Mouse (Mus musculus) cerebellum, adult 8-10 months (tissue): Measurements from ENCODE around the gene Nfyc.
A peak's percentile ranks its signal among the peaks of the same experiment; 100 is the strongest.

ENCODE experiments used
- DNase-seq: peaks from one replicate; pipeline ENCODE4 v3.0.0; 2022

The Nfyc gene

DNA sequence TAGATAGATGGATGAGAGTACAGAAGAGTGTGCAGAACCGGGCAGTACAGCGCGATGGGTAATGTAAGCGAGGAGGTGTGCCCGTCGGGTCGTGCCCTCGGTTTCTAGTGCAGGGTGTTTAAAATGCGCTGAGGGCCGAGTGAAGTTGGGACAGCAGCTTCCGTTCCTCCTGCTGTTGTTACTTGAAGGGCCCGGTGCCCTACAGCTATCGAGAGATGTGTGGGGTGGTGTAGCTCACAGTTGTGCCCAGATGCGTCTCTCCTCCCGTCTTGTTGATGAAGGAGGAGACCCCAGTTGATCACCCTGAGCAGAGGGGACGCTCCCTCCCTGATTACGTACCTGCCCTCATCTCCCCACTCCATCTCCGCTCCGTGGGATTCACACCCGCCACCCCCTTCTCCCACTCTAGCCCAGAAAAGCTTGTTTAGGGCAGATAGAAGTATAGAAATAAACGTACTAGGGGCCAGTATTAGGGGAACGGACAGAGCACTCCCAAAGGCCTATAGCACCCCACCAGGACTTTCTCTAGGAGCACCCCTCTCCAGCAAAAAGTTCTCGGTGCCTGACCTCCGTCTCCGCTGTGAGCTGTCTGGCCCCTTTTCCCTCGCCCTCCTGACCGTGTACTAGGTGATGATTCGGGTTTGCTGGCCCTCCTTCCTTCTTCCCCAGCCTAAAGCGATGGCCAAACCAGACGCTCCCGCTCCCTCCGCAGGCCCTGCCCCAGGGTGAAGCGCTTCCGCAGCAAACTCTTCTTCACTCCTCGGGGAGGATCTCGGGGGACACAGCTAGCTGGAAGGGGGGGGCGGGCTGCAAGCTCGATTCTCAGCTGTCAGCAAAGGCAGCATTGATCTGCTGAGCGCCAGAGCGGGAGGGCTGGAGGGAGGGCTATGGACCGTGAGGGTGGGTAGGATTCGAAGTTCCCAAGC lies 83.2 kb downstream of the Nfyc start, which contains the start of gene Kcnq4:
Gene Kcnq4, minus strand, starts transcription at position 672 of the 926 bp plus-strand sequence.
- DNase-seq: no peak

DNA sequence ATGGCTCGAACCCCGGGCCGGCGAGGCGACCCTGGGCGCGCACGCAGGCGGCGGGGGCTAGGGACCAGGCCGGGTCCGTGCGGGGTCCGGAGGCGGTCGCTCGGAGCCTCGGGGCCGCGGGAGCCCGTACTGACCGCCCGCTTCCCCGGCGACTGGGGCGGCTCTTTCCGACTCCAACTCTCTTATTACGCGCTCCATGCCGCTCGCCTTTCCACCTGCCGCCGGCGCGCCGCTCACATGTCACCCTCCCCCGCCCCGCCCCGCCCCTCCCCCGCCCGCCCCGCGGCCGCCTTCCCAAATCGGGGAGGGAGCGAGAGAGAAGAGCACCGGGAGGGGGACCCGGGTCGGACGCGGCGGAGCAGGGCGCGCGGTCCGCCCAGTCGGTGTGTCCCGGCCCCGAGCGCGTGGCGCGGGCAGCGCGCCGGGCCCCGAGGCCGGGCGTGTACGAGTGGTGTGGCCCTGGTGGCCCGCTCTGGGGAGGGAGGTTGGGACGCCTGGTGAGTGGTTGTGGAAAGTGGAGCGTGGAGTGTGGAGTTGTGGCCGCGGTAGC lies 84.1 kb downstream of the Nfyc start:
- no peak for DNase-seq

DNA sequence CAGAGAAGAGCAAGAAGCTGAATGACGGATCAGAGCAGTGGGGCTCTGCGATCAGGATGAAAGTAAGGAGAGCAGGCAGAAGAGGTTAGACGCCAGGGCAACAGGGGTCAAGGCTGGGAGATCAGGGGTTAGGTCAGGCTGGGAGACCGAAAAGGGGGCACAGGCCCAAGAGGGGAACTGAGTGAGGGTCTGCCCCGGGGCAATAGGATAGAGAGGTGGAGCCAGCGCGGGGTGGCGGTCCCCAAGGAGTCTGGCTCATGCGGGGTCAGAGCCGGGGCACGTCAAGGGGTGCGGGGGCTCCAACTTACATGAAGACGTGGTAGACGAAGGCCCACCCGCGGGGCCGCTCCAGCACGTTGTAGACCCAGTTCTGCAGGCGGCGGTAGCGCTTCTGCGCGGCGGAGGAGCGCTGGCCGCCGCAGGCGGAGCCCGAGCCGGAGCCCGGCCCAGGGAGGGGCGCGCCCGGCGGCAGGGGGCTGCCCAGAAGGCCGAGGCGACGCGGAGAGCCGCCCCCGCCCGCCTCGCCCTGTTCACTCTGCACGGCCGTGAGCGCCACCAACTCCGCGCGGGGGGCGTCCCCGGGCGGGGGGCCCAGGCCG lies 84.7 kb downstream of the Nfyc start:
- DNase-seq: no peak

DNA sequence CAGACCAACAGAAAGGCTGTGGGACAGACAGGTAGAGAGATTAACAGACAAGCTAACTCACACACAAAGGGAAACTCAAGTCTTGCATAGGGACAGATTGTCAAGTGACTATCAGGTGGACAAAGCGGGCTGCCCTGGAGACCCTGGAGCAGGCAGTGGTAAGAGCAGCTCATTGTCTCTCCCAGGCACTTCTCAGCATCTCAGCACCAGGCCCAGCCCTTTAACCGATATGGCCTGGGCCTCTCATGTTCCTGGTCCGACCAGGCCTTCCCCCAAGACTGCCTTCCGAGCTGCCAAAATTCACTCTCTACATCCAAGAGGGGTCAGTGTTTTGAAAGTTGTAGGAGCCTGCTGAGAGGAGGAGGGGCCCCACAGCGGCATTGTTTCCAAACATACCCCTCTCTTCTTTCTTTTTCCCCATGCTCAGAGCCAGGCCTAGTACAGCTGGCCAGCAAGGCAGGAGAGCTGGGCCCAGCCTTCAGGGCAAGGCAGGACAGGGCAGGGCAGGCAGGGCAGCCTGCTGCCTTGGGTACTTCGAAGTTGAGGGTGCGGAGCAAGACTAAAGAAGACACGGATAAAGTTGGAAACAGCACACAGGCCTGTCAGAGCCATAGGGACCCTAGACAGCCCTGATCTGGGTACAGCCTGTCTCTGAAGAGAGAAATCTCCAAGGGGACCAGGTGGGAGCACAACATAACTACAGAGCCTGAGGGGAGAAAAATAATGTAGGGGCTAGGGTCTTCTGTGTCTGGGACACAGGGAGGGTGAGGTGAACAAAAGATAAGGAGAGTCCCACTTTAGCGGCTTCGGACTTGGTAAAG lies 85.4 kb downstream of the Nfyc start:
- DNase-seq: no peak

DNA sequence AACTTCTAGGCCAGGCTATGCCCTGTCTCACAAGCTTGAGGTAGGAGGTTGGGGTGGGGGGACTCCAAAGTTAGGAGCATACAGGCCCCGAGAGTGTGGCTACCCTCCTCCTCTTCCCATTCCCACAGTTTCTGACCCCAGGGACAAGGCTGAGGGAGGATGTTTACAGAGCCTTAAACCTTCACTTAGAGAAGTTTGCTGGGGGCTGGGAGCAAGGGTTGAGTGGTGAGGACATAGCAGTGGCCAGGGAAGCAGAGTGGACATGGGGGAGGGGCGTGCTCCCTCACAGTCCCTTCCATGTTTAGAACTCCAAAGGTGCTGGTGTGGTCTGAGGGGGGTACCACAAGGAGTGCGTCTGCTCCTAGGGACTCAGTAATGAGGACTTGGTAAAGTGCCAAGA lies 87.7 kb downstream of the Nfyc start:
- no peak for DNase-seq

DNA sequence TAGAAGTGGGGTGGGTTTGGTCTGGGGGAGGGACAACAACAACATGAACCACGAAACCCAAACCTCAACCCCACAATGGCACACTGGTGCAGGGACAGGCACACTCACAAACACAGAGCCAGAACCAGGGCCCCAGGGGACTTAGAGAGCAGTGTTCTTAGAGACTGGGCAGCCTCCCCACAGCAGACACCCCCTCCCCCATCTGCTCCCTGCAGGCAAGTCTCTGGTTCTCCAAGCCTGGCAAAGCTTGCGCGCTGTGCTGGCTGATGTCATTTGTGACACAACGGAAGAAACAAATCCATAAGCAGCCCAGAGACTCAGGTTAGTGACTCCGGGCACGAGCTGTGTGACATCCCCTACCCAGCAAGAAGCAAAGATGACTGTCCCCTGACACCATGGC lies 90.1 kb downstream of the Nfyc start:
- DNase-seq: no peak

DNA sequence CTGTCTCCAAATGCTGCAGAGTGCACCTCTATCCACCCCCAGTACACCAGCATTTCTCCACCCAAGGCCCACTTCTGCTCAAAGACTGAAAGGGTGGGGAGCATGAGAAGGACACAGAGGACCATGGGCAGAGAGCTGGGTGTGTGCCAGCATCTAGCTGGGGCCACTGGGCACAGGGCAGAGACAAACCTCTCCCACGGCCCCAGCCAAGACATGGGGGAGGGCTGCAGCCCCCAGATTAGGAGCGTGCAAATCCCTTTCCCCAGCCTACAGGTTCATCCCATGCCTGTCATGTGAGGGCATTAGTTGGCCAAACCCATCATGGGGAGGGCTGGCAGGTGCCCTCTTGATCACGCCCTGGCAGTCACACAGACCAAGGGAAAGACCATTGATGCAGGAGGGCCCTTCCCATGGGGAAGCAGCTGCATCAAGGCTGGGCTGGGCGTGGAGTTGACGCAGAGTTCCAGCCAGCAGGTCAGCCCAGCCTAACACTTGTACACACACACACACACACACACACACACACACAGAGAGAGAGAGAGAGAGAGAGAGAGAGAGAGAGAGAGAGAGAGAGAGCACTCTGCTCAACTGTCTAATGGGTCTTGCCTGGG lies 97.3 kb downstream of the Nfyc start:
- no peak for DNase-seq

DNA sequence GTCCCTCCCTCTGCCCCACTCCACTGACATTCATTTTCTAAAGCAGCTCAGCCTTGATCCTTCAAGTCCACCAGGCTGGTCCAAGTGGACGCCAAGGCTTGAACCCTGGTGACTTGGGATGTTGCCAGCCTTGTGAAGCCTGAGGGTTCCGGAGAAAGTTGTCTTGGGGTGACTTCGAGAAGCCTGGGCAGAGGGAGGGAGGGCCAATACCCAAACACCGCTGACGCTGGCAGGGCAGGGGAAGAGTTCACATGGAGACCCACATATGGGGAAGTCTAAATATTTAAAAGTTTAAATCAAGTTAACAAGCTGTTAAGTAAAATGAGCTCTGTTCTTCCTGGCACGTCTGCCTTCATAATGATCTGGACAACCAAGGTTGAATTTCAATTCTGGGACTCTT lies 98.6 kb downstream of the Nfyc start:
- no peak for DNase-seq

DNA sequence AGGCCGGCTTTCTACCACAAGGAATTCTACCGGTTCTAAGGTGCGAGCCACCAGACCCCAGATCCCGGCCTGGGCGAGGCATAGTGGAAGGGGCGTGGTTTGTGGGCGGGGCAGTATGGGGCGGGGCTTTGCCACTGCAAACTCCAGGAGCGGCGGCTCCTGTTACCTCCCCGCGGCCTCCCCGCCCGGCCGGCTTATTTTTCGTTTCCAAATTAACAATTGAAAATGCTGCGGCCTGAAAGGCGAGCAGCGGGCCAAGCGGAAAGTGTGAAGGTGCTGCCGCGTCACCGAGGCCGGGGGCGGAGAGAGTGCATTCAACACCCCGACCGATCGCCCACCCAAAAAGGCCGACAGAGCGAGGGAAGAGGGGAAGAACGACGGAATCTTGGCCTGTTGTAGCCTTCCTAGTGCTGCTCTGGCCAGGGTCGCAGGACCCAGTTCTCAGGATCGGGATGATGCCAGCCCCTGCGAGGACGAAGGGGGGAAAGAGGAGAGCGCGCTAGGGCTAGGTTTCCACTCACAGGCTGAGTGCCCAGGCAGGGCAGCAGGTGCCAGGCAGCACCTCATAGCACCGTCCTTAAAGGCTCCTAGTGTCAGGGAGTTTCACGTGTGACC lies 100.2 kb downstream of the Nfyc start:
- peak; percentile 53 for DNase-seq

DNA sequence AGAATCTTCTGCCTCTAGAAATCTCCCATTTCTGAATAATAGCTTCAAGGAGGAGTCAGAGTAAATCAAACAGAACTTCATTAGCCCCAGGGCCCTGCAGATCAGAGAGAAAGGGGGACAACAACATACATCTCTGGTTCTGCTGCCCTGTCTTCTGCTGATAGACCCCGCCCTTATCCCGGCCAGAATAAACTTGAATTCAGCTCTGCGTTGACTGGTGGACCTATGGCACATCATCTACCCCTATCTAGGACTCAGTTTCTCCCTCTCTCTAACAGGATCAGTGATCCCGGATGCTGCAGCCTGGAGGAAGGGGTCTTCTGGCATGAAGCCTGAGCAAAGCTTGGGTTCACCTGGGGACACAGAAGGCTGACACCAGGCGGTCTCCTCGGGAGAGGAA lies 100.8 kb downstream of the Nfyc start:
- DNase-seq: no peak

DNA sequence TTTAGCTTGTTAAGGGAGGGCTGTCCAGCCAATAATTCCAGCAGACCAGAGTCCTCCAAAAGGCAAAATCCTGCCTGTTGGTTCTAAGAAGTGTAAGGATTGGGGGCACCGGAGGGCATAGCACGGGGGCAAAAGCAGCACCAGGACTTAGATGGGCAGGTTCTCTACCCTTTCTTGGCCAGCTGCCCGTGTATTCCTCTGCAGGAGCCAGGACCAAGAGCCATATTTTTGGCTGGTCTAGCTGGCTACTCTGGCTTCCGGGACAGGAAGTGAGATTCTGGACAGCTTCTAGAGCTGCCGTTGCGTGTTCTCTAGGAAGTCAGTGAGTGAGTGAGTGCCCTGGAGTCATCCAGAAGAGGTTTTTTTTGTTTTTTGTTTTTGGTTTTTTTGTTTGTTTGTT lies 101.2 kb downstream of the Nfyc start:
- peak; percentile 50 for DNase-seq

DNA sequence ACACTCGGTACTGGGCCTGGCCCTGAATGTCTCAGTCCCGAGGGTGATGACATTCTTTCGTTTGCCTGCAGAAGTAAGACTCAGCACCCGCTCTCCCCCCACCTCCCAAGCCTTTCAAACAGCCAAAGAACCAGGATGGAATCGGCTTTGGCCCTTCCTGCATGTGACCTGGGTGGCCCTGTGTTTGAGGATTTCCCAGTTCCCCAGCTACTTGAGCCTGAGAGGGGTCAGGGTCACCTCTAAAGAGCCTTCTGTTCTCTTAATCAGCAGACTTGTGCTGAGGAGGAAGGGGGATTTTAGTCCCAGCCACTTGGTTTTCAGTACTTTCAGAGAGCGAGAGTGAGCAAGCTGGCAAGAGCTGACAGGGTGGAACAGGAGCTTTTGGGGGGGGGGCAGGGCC lies 101.9 kb downstream of the Nfyc start:
- no peak for DNase-seq

DNA sequence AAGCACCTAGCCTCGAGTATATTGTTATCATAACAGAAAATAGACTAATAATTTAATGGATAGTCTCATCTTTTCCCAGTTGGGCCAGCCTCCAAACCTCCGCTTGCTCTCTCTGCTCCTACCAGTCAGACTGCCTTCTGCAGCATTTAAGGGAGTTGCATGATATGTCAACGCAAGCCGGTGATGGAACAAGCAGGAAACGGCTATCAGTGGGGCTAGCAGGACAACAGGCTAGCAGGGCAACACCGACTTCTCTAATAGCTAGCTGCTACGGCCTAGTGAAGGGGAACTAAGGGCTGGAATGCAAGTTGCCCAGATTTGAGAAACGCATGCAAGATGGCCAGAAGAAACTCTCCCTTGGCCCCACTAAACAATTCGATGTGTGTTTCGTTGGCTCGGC lies 103.5 kb downstream of the Nfyc start:
- no peak for DNase-seq

DNA sequence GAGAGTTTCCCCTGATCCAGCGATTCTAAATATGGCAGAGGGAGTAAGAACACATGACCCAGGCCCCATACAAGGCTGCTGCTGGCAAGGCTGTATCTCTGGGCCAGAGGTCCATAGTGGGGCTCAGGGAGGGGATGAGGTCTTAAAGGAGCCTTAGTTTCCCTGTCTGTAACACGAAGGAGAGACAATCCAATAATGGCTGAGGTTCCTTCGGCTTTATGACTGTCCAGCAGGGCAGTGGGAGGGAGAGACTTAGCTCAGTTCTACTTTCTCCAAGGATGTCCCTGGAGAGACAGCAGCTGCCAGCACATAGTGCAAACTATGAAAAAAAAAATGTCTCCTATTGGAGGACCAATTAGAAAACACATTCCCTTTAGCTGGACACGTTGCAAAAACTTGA lies 105.2 kb downstream of the Nfyc start:
- DNase-seq: no peak

DNA sequence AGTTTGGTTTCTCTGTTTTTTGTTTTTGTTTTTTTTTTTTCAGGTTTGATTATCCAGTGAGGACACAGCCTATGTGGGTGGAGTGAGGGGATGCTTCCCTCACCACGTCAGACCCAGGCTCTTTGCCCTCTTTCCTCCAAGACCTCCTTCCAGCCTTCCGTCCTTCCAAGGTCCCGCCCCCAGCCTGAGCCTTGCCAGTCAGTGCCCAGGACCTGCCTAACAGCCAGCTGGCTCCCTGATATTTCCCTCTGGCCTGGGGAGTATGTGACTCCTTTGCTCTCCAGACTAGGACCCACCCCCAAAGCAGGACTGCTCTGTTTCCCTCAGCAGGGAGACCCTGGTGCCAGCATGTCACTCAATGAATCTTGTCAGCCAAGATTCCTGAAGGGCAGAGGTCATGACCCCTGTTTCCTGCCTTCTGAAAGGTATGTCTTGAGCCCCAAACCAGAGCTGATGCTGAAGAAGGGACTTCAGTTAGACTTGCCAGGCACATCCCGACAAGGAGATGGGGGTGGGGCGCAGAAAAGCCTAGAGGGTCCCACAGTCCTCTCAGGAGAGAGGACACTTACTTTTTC lies 105.8 kb downstream of the Nfyc start:
- no peak for DNase-seq

DNA sequence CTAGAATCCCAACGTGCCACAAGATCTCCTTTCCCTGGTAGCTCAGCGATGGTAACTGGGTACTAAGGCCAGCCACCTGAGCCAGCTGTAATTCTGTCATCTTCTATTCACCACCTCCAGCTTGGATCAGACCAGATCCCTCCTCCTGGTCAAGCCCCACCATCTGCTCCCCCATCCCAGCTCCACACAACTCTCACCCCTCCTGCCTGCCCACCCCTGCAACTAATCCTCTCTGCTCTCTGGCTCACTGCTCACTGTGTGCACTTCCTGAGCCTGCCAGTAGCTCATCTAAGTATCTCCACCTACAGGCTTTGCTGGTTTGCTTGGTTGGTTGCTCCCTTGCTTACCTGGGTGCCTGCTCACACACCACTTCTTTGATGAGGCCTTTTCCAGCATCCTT lies 109.8 kb downstream of the Nfyc start:
- DNase-seq: no peak

DNA sequence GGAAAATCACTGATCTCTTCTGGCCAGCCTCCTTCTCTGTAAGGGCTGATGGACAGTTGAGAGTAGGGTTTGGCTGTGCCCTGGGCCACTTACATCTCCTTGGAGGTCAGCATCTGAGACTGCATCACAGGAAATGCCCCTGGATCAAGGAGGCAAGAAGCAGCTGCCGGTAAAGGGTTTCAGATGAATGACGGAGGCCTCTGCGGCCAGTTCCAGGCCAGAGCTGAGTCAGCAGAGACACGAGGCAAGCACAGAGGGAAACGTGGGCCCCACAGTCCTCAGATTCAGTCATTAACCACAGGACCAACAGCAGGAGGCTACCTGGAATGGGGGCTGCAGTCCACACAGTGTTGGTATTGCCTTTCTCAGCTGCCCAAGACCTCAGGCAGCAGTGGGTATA lies 112.2 kb downstream of the Nfyc start:
- DNase-seq: no peak

DNA sequence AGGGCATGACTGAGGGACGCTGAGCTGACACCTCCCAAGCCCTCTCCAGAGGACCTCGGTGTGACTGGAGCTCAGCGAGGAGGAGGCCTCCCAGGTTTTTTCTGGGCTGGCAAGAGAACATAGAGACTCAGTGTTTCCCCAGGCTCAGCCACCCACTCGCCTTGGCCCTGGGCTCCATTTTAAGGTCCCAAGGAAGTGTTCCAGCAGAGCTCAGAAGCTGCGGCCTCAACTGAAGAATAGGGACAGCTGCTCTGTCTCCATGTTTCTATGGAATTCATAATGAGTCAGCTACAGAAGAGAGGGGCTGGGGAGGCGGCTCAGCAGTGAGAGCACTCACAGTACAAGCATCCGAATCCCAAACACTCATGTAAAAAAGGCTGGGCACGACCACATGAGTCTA lies 113.8 kb downstream of the Nfyc start:
- DNase-seq: no peak

DNA sequence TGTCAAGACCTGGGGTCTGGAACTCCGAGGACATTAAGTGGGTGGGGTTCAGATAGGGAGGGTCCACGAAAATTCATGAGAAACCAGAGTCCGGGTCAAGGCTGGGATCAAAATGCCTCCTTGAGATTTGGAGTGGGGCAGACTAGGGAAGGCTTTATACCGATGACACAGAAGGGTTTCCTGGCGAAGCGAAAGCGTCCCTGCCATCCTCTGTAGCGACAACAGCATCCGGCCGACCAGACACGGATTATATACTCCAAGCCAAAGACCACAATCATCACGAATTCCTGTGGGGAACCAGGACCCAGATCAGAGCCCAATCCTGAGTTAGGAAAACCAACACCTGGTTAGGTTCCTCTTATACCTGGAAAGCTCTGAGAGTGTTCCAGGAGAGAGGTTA lies 114.6 kb downstream of the Nfyc start:
- no peak for DNase-seq

DNA sequence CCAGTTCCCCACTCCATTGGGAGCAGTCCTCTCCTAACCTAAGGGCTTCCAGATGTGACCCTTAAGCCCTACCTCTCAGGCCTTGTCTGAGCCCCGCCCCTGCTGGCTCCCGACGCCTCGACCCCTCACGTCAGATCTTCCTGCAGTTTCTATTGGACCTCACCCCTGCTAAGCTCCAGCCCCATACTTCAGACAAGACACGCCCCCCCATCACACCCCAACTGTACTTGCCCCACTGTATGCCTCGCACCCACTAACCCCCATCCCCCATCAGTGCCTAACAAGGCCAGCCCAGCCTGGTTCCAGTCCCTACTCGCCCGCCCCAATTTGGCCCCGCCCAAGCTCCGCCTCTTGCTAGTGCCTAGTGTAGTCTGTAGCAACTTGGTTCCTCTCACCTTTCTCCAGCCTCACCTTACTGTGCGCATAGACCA lies 115.2 kb downstream of the Nfyc start:
- DNase-seq: no peak

DNA sequence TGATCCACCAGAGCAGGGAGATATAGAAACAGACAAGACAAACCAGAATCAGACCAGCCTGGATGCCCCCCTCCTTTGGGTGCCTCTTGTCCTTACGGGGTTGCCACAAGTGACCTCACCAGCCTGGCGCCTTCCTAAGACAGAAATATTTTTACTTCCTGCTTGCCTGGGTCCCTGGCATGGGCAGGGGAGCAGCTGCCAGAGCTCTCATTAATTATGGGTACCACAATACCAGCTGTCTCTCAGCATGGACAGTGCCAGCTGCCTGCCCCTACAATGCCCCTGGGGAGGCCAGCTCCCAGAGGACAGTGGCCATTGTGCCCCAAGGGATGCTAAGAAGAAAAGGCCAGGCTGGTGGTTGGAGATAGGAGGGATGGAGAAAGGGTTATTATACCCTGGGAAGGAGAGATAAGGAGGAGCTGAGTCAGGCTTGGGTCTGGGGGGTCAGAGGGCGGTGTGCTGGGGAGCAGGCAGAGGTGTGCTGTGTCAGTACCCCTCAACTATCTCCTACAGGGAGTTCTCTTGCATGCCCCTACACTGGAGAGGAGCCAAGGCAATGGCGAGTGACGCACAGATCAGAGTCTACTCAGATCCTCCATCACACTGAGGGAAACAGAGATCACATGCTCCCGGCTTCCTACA lies 117.4 kb downstream of the Nfyc start:
- no peak for DNase-seq

DNA sequence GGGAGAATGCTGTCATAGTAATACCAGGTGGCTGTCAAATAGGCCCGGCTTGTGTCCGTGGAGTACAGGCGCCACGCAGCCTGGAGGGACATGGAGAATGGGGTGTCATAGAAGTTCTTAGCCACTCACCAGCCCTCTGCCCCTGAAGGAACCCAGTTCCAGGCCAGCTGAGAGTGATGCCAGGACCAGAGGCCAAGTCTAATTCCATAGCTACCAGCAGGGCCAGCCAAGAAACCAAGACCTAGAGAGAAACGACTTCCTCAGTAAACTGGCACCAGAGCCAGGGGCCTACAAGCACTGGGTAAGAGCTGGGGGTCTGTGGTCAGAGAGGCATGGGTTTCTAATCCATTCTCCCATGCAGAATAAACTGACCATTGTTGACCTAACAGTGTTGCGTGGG lies 118.4 kb downstream of the Nfyc start:
- no peak for DNase-seq
